Mouse (Mus musculus): ENCODE results near the gene Myl12a.

- TF ChIP-seq CTCF (IDR thresholded peaks at IDR 0.05): no peak
- TF ChIP-seq POLR2A (IDR thresholded peaks at IDR 0.05; ENCODE audit: insufficient read depth, low read depth, low read length): no peak
- TF ChIP-seq EP300 (IDR thresholded peaks at IDR 0.05; ENCODE audit: insufficient read depth, low read depth, low read length): no peak
These were observed 8.1 kb upstream of the Myl12a start for GRCm38 (mm10) chr17:71010646-71011242.

Data from heart, adult 2 months (tissue).